Mouse (Mus musculus) heart, adult 10 weeks (tissue): Measurements from ENCODE around the gene Fbxw7. TPM values are rescaled to one million over a fixed set of nuclear protein-coding genes. Genes with fewer than 3 reads are reported as not detected.

ENCODE experiments used
- polyA plus RNA-seq: library from polyadenylated mRNA; stranded (reverse); fragments of 350-450 nt; fragmentation: Illumina TruSeq; extraction: RNeasy Lipid Tissue Mini Kit (QIAGEN cat#74804); gene quantifications from one replicate; pipeline ENCODE4 v1.2.3, GENCODE M21; 2014; ENCODE audit warnings: low read depth, low replicate concordance

Gene Fbxw7
- 40.5 TPM for polyA plus RNA-seq

GRCm38 (mm10) chr3:84814762-84815381, at the start of gene Fbxw7:
Gene Fbxw7, plus strand, starts transcription at chr3:84815268.

Other genes with a start within 250 kb of the Fbxw7 start
- gene Arfip1, start 232.6 kb upstream of the Fbxw7 start, polyA plus RNA-seq: 18.9 TPM
- gene Tigd4, start 221.7 kb upstream of the Fbxw7 start, polyA plus RNA-seq: not detected
- 2.0 TPM for gene Tmem154, start 149.1 kb upstream of the Fbxw7 start, polyA plus RNA-seq